Mouse (Mus musculus): ENCODE results near the gene Sorl1. TPM values are rescaled to one million over a fixed set of nuclear protein-coding genes. Genes with fewer than 3 reads are reported as not detected.

Sorl1 gene
- polyA plus RNA-seq, 1 experiment = 3.5 TPM

DNA sequence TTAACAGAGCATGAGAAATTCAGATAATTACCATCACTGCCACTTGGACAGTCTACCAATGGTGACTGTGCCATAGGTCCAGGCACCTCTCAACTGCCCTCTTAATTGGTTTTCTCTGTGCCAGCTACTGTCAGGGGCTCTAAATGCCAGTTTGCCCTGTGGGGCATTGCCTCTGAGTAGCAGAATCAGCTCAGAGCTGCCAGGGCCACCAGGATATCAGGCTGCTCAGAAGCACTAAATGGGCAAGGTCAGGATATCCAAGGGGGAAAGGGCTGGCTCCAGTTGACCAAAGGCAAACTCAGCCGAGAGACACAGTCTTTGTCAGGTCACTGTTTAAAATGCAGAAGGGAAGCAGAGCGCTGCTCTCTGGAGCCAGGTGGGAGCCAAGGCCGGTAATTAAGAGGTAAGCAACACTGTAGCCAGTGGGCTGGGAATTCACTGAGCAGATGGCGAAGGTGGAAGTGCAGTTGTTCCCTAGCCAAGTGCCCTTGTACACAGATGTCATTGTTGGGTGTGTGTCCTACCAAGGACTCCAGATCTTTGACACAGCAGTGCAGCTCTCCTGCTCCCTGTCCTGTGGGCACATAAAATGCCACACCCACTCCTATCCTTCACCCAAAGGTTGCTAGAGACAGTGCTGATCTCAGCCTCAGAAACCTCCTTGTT, 181.0 kb downstream of the Sorl1 start:
- H3K27ac ChIP-seq (ENCODE audit: insufficient read depth, low read length) = no peak overlapping the region
- TF ChIP-seq CTCF (IDR thresholded peaks at IDR 0.05; ENCODE audit: borderline replicate concordance, insufficient read depth, low read length) = no peak
- no peak for TF ChIP-seq POLR2A (IDR thresholded peaks at IDR 0.05; ENCODE audit: low read depth, low read length)
- no peak overlapping the region for H3K4me3 ChIP-seq (ENCODE audit: insufficient read depth, low read length)
- peaks cover 5% of the 10 kb centered on the region; the same call in 1 of the 2 replicates for H3K4me1 ChIP-seq (ENCODE audit: control insufficient read depth, insufficient read depth, low read length)

DNA sequence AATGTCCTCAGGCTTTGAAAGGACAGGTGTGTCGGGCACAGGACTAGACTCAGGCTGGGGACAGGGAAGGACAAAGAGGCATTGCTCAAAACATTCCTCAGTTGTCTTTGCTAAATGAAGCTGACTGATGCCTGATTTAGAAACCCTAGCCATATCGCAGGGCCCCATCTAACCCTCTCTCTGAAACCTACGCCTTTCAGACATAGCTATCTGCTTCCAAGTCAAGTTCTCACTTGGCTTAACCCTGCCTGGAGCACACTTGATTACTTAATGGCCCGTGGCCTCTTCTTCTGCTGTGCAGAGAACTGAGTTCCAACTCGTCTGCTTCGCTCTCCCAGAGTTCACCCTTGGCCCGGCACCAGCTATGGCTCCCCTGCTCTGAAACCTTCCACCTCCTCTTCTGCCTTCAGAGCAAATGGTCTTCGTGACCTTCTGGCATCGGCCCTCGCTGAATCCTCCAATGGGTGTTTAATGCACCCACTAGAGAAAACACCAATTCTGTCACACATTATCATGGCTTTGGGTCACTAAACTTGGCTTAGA, 183.7 kb downstream of the Sorl1 start:
- H3K4me1 ChIP-seq (ENCODE audit: control insufficient read depth, insufficient read depth, low read length) = peaks cover 15% of the 10 kb centered on the region
- no peak overlapping the region for H3K4me3 ChIP-seq (ENCODE audit: insufficient read depth, low read length)
- TF ChIP-seq CTCF (IDR thresholded peaks at IDR 0.05; ENCODE audit: borderline replicate concordance, insufficient read depth, low read length) (no peak), POLR2A (IDR thresholded peaks at IDR 0.05; ENCODE audit: low read depth, low read length) (no peak)
- no peak overlapping the region for H3K27ac ChIP-seq (ENCODE audit: insufficient read depth, low read length)

DNA sequence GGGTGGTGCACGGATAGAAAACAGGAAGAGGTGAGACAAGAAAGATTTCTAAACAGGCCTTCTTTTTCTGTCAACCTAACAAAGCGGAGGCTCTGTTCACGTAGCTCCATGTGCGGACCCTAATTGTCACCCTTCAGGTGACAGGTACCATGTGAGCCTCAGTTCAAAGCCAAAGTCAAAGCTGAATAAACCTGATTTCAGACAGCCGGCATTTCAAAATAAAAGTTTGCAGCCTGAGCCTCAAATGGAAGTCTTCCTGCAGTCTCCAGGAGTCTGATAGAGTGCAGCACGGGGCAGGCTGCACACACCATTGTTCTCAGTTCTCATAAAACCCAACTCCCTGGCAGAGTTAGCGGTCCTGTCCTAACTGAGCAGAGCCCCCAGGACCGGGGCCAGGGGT, 185.6 kb downstream of the Sorl1 start:
- peaks cover 19% of the 10 kb centered on the region for H3K4me1 ChIP-seq (ENCODE audit: control insufficient read depth, insufficient read depth, low read length)
- TF ChIP-seq POLR2A (IDR thresholded peaks at IDR 0.05; ENCODE audit: low read depth, low read length) = no peak
- TF ChIP-seq CTCF (IDR thresholded peaks at IDR 0.05; ENCODE audit: borderline replicate concordance, insufficient read depth, low read length) = no peak
- H3K27ac ChIP-seq (ENCODE audit: insufficient read depth, low read length) = peak overlapping the region; percentile 88
- no peak overlapping the region for H3K4me3 ChIP-seq (ENCODE audit: insufficient read depth, low read length)

DNA sequence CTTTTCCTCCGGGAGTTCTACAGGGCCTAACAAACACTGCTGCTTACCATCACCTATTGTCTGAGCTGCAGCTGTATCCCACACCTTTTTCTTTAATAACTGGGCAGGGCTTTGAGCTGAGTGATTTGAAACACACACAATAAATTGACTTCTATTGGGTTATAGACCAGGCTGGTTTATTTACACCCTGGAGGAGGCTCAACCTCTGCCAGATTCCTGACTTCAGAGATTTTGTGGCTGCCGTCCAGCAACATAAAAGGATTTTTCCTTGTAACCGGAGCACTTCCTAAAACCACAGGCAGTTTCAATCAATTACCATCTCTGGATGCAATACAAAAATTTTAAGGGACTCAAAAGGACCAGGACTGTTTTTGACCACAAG, 186.1 kb downstream of the Sorl1 start:
- peak overlapping the region; percentile 94 for H3K27ac ChIP-seq (ENCODE audit: insufficient read depth, low read length)
- no peak overlapping the region for H3K4me3 ChIP-seq (ENCODE audit: insufficient read depth, low read length)
- no peak for TF ChIP-seq CTCF (IDR thresholded peaks at IDR 0.05; ENCODE audit: borderline replicate concordance, insufficient read depth, low read length)
- no peak for TF ChIP-seq POLR2A (IDR thresholded peaks at IDR 0.05; ENCODE audit: low read depth, low read length)
- H3K4me1 ChIP-seq (ENCODE audit: control insufficient read depth, insufficient read depth, low read length) = peaks cover 19% of the 10 kb centered on the region

DNA sequence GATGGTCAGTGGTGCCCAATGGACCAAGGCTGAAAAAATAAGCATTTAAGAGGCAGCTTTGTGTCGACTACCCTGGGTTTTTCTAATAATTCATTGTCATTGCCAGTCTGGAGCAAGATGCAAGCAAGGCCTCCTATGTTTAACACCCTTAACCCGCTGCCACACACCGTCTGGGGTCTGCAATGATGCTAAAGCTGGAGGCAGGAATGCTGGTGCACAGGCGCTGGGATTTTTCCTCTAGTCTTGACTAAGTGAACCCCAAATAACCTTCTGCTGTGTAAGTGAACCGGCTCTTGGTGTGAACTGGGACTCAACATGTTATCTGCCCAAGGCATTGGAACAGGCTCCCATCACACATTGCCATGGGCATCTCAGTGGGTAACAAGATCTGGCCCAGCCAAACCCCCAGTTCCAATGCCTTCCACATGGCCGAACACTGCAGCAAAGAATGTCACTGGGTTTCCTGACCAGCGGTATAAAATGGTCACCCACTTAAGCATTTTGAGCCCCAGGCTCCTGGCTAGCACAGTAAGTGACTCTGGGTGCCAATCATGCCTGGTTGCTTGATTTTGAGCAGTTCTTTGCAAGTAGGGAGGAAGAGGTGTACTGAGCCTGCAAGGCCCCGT, 186.6 kb downstream of the Sorl1 start:
- no peak overlapping the region for H3K4me3 ChIP-seq (ENCODE audit: insufficient read depth, low read length)
- TF ChIP-seq POLR2A (IDR thresholded peaks at IDR 0.05; ENCODE audit: low read depth, low read length) (no peak), CTCF (IDR thresholded peaks at IDR 0.05; ENCODE audit: borderline replicate concordance, insufficient read depth, low read length) (no peak)
- peak overlapping the region; percentile 94 for H3K27ac ChIP-seq (ENCODE audit: insufficient read depth, low read length)
- H3K4me1 ChIP-seq (ENCODE audit: control insufficient read depth, insufficient read depth, low read length) = peaks cover 19% of the 10 kb centered on the region

DNA sequence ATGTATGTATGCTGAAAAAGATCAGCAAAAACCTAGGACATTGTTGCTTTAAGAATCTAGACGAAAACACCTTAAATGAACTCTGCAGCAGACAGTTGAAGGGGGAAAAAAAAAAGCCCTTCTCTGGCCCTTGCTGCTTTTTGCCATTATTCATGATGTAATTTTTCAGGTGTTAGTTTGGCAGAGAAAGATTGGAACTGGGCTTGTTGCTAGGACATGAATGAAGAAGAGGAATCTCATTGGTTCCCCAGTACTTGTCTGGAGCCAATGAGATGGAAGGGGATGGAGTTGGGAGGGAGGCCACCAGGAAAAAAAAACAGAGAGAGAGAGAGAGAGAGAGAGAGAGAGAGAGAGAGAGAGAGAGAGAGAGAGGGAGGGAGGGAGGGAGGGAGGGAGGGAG, 187.5 kb downstream of the Sorl1 start:
- Histone ChIP-seq H3K27ac (ENCODE audit: insufficient read depth, low read length) (no peak overlapping the region), H3K4me1 (ENCODE audit: control insufficient read depth, insufficient read depth, low read length) (peaks cover 19% of the 10 kb centered on the region), H3K4me3 (ENCODE audit: insufficient read depth, low read length) (no peak overlapping the region)
- TF ChIP-seq CTCF (IDR thresholded peaks at IDR 0.05; ENCODE audit: borderline replicate concordance, insufficient read depth, low read length) = no peak
- TF ChIP-seq POLR2A (IDR thresholded peaks at IDR 0.05; ENCODE audit: low read depth, low read length) = no peak

DNA sequence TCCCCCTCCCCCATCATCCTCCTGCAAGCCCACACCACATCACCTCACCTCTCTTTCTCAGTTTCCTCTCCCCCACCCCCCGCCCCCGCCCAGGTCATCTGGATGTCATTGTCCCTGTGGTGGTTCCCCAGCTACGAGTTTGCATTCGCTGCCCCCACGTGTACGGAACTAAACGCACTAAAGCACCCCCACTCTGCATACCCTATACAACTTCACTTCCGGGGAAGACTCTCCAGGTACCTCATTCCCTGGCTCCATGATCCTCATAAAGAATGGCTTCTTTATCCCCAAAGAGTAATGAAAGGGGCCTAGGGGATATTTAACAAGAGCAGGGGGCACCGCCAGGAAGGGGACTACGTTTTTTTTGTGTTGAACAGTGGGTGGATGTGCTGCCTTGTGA, 188.1 kb downstream of the Sorl1 start:
- Histone ChIP-seq H3K4me1 (ENCODE audit: control insufficient read depth, insufficient read depth, low read length) (peaks cover 19% of the 10 kb centered on the region), H3K27ac (ENCODE audit: insufficient read depth, low read length) (peak overlapping the region; percentile 35; the same call in 1 of the 2 replicates), H3K4me3 (ENCODE audit: insufficient read depth, low read length) (no peak overlapping the region)
- TF ChIP-seq POLR2A (IDR thresholded peaks at IDR 0.05; ENCODE audit: low read depth, low read length) (no peak), CTCF (IDR thresholded peaks at IDR 0.05; ENCODE audit: borderline replicate concordance, insufficient read depth, low read length) (no peak)

DNA sequence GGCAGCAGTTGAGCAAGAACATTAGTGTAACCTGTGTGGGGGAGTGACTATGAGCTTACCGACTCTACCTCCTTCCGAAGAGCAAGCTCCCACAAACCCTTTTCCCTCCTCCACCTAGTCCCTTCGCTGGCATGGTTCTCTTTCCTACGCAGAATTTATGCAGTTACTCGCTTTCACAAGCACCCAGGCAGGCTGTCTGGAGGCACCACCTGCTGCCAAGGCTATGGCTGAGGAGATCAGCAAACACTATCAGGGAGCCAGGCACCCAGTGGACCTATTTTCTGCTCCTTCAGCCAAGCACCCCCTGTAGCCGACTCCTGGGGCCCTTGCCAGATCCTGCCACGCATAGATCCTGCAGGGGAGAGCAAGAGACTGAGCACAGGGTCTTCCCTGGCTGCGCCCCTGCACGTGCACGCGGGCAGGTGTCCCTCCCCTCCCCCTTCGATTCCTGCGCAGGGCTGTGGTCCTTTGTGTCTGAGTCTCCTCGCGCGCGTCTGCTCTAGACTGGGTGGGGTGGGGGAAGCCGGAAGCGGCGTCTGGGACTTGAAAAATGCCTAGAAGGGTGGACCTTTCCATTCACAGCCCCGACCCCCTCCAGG, 188.6 kb downstream of the Sorl1 start:
- TF ChIP-seq CTCF (IDR thresholded peaks at IDR 0.05; ENCODE audit: borderline replicate concordance, insufficient read depth, low read length) (no peak), POLR2A (IDR thresholded peaks at IDR 0.05; ENCODE audit: low read depth, low read length) (no peak)
- peaks cover 19% of the 10 kb centered on the region for H3K4me1 ChIP-seq (ENCODE audit: control insufficient read depth, insufficient read depth, low read length)
- H3K4me3 ChIP-seq (ENCODE audit: insufficient read depth, low read length) = no peak overlapping the region
- H3K27ac ChIP-seq (ENCODE audit: insufficient read depth, low read length) = no peak overlapping the region

DNA sequence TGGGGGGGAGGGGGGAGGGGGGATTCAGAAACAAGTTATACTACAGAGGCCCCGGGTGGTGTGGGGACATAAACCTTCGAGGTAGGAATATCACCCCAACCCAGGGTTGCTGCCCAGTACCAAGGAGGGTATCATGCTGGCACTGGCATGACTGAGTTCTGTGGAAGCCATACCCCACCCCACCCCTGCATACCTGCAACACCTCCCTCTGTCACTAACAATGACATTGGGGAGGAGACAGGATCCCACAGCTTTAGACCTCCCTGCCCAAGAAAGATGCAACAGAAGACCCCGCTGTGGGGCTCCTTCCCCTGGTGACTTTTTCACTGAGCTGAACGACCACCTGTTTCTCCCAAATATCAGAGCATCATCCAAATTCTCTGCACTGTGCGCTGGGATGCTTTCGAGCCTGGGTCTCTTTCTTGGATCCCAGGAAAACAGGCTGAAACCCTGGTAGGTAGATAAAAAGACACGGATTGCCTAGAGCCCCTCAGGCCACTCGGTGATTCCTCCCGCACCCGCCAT, 189.2 kb downstream of the Sorl1 start:
- TF ChIP-seq CTCF (IDR thresholded peaks at IDR 0.05; ENCODE audit: borderline replicate concordance, insufficient read depth, low read length) (no peak), POLR2A (IDR thresholded peaks at IDR 0.05; ENCODE audit: low read depth, low read length) (no peak)
- Histone ChIP-seq H3K27ac (ENCODE audit: insufficient read depth, low read length) (no peak overlapping the region), H3K4me1 (ENCODE audit: control insufficient read depth, insufficient read depth, low read length) (peaks cover 19% of the 10 kb centered on the region), H3K4me3 (ENCODE audit: insufficient read depth, low read length) (no peak overlapping the region)
